Mouse (Mus musculus): Measurements from ENCODE around the gene Rps6.

DNA sequence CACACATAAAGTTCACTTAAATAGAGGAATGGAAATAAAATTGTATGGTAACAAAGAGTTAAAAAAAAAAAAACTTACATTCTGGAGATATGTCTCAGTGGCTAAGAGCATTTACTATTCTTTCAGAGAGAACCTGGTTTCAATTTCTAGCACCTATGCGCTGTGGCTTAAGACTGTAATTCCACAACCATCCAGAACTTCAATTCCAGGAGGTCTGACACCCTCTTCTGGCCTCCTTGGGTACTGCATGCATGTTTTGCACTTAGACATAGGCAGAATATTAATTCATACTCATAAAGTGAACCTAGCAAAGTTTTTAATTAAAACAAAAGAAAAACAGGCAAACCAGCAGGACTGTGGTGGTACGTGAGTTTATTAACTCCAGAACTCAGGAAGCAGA is 34.0 kb downstream of the Rps6 start:
- no peak for TF ChIP-seq CTCF (IDR thresholded peaks at IDR 0.05; ENCODE audit: control insufficient read depth, insufficient read depth, insufficient read length)
- no peak for TF ChIP-seq MAX (IDR thresholded peaks at IDR 0.05)
- TF ChIP-seq USF1 (IDR thresholded peaks at IDR 0.05; ENCODE audit: low read depth) = no peak
- TF ChIP-seq CEBPB (IDR thresholded peaks at IDR 0.05; ENCODE audit: low read depth) = no peak
- TF ChIP-seq FOSL1 (IDR thresholded peaks at IDR 0.05; ENCODE audit: insufficient read depth, low read length, poor library complexity, severe bottlenecking) = no peak
